Mouse (Mus musculus) bone marrow, adult 2 months (tissue): ENCODE measurements around the gene Rtl9. TPM values are rescaled to one million over a fixed set of nuclear protein-coding genes. Genes with fewer than 3 reads are reported as not detected.

Experiments used
- H3K27ac ChIP-seq: fragments of 200-500 bp; 2 replicates; pipeline ENCODE4 v1.5.1; 2012; ENCODE audit warnings: low read depth, mild to moderate bottlenecking, control low read depth, inconsistent platforms, low read length; ENCODE audit not compliant: control insufficient read depth, poor library complexity, insufficient read depth
- H3K4me1 ChIP-seq: fragments of 200-500 bp; 2 replicates; pipeline ENCODE4 v1.6.1; 2011; ENCODE audit warnings: low read length; ENCODE audit not compliant: control insufficient read depth, insufficient read depth
- H3K4me3 ChIP-seq: fragments of 200-500 bp; replicated peaks from 2 replicates; pipeline ENCODE3; 2011; ENCODE audit warnings: mild to moderate bottlenecking, low read depth, low read length, control low read depth; ENCODE audit not compliant: control insufficient read depth
- CTCF ChIP-seq: fragments of 200-500 bp; IDR thresholded peaks from 2 replicates; pipeline ENCODE4 v1.5.1; 2011; ENCODE audit warnings: low read length, control low read depth; ENCODE audit not compliant: control insufficient read depth, insufficient read depth
- POLR2A ChIP-seq: fragments of 200-500 bp; IDR thresholded peaks from 2 replicates; pipeline ENCODE4 v1.6.1; 2011; ENCODE audit warnings: low read depth, mild to moderate bottlenecking, control low read depth, low read length, borderline replicate concordance; ENCODE audit not compliant: control insufficient read depth
- WGBS: fragments of 180-500 bp; shearing (Covaris S2); methylation state at CpG from one replicate; pipeline ENCODE4 v1.1.7; 2018; 5-methylcytosine and 5-hydroxymethylcytosine counted together
- polyA plus RNA-seq: library from polyadenylated mRNA; stranded (reverse); fragments of >200 nt; gene quantifications from 2 replicates; pipeline ENCODE4 v1.2.4, GENCODE M21; 2011; ENCODE audit warnings: low replicate concordance; ENCODE audit not compliant: missing spikeins, insufficient read depth, insufficient read length

Gene Rtl9
- polyA plus RNA-seq, 1 experiment = not detected

DNA sequence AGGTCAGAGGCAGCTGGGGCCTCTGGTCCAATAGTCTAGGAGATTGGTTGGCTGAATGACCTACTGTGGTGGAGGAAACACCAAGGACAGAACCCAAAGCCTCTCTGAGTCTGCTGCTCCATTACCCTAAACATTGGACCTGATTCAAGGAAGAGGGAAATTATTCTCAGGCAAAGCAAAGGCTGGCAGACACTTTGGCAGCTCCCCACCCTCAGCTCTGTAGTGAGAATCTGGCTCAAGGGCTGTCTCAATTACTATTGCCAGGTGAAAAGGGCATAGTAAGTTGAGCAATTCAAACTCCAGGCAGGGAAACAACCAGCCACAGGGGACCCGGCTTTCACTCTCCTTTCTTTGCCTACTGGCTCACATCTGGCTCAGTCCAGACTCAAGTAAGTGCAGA is 6.5 kb downstream of the Rtl9 start:
- Histone ChIP-seq H3K4me1 (no peaks in the 10 kb centered on the region), H3K27ac (no peak overlapping the region), H3K4me3 (no peak overlapping the region)
- 72% methylated on average over 1 of the region's 1 CpGs for WGBS
- TF ChIP-seq CTCF (no peak), POLR2A (no peak)

DNA sequence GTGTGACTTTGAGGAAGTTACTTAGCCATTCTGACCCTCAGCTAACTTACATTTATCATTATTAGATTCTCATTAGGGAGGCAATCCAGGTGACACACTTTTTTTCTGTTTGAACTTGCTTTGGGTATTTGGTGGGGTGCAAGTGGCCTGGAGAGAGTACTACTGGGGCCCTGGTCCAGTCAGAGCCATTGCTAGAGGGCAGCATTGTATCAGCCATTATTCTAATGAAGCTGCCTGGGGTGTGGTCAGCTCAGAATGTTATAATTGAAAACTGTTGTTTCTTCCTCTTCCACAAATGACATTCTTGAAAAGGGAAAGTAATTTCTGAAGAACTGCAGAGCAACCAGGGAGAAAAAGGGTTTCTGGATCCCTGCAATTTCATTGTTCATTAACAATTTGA is 13.2 kb downstream of the Rtl9 start:
- Histone ChIP-seq H3K4me1 (no peaks in the 10 kb centered on the region), H3K27ac (no peak overlapping the region), H3K4me3 (no peak overlapping the region)
- TF ChIP-seq CTCF = no peak
- TF ChIP-seq POLR2A = no peak

Other genes starting within 250 kb of the Rtl9 start
- 6.6 and 12.6 TPM in 2 replicates for gene Ammecr1, start 132.9 kb upstream of the Rtl9 start, polyA plus RNA-seq